Mouse (Mus musculus): ENCODE measurements around the gene Brd1. TPM values are rescaled to one million over a fixed set of nuclear protein-coding genes. Genes with fewer than 3 reads are reported as not detected.

Gene Brd1
- polyA plus RNA-seq, 2 experiments, result 24.9 to 28.2 TPM

DNA sequence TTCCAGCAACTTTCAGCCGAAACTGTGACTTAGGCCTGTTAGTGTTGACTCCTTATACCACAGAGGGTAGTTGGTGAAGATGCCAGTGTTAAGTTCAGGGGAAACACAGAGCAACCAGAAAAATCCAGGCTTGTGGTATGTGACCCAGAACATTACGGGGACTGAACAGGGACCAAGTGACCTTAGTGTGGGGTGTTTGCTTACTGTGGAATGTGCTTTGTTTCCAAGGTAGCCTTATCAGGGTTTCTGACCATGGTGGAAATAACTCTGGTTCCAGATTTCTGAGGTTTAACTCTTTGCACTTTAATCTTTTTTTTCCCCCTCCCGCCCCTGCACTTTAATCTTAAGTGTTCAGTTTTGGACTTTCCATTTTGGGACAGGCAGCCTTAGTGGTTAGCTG, 24.0 kb upstream of the Brd1 start:
- Histone ChIP-seq H3K9ac (ENCODE audit: low read depth, low read length, severe bottlenecking) (no peak overlapping the region), H3K4me3 (replicated peaks; ENCODE audit: low read length) (no peak overlapping the region), H3K9me3 (ENCODE audit: control insufficient read depth, low read length) (no peaks in the 10 kb centered on the region), H3K36me3 (ENCODE audit: control insufficient read depth, insufficient read depth, low read length) (peaks cover 54% of the 10 kb centered on the region), H3K27ac (replicated peaks; ENCODE audit: low read depth, low read length) (no peak overlapping the region), H3K4me2 (replicated peaks; ENCODE audit: low read depth, low read length, severe bottlenecking) (no peak overlapping the region), H3K4me1 (ENCODE audit: control insufficient read depth, insufficient read depth, low read length) (peaks cover 1% of the 10 kb centered on the region; the same call in 1 of the 2 replicates), H3K27me3 (ENCODE audit: control insufficient read depth, insufficient read depth, low read length) (no peaks in the 10 kb centered on the region)
- ATAC-seq (ENCODE audit: low FRiP score, low read depth), result no peak
- 93% methylated on average over 3 of the region's 3 CpGs for WGBS
- TF ChIP-seq POLR2A (IDR thresholded peaks at IDR 0.05; ENCODE audit: borderline replicate concordance, extremely low read depth, insufficient read depth, insufficient read length), result no peak
- DNase-seq (ENCODE audit: low spot score), result no peak

DNA sequence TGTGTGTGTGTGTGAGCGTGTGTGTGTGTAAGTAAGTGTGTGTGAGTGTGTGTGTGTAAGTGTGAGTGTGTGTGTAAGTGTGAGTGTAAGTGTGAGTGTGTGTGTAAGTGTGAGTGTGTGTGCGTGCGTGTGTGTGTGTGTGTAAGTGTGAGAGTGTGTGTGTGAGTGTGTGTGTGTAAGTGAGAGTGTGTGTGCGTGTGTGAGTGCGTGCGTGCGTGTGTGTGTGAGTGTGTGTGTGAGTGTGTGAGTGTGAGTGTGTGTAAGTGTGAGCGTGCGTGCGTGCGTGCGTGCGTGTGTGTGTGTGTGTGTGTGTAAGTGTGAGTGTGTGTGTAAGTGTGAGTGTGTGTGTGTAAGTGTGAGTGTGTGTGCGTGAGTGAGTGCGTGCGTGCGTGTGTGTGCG, 21.7 kb upstream of the Brd1 start:
- Histone ChIP-seq H3K9me3 (ENCODE audit: control insufficient read depth, low read length) (no peaks in the 10 kb centered on the region), H3K4me1 (ENCODE audit: control insufficient read depth, insufficient read depth, low read length) (peaks cover 4% of the 10 kb centered on the region; the same call in 1 of the 2 replicates), H3K27me3 (ENCODE audit: control insufficient read depth, insufficient read depth, low read length) (no peaks in the 10 kb centered on the region), H3K36me3 (ENCODE audit: control insufficient read depth, insufficient read depth, low read length) (peaks cover 41% of the 10 kb centered on the region), H3K9ac (ENCODE audit: low read depth, low read length, severe bottlenecking) (no peak overlapping the region), H3K4me2 (replicated peaks; ENCODE audit: low read depth, low read length, severe bottlenecking) (no peak overlapping the region), H3K4me3 (replicated peaks; ENCODE audit: low read length) (no peak overlapping the region), H3K27ac (replicated peaks; ENCODE audit: low read depth, low read length) (no peak overlapping the region)
- 97% methylated on average over 18 of the region's 18 CpGs for WGBS
- TF ChIP-seq POLR2A (IDR thresholded peaks at IDR 0.05; ENCODE audit: borderline replicate concordance, extremely low read depth, insufficient read depth, insufficient read length), result no peak
- DNase-seq (ENCODE audit: low spot score) (no peak), ATAC-seq (ENCODE audit: low FRiP score, low read depth) (no peak)

DNA sequence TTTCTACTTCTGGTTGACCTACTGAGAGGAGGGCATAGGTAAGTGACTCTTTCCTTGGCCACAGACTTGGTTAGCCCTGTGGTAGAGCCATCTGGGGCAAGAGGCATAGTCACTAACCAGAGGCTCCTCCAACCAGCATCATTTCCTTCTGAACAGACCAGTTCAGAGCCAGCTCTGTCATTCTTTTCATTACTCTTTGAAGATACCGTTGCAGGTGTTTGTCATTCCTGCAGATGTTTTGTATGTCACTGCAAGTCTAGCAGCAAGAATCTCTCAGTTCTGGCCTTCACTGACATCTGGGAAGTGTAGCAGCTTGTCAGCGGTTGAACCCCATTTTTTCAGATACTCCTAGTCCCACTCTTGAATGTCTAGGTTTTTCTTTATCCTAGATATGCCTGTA, 20.9 kb upstream of the Brd1 start:
- DNase-seq (ENCODE audit: low spot score) (no peak), ATAC-seq (ENCODE audit: low FRiP score, low read depth) (no peak)
- Histone ChIP-seq H3K9me3 (ENCODE audit: control insufficient read depth, low read length) (no peaks in the 10 kb centered on the region), H3K4me2 (replicated peaks; ENCODE audit: low read depth, low read length, severe bottlenecking) (no peak overlapping the region), H3K27ac (replicated peaks; ENCODE audit: low read depth, low read length) (no peak overlapping the region), H3K36me3 (ENCODE audit: control insufficient read depth, insufficient read depth, low read length) (peaks cover 33% of the 10 kb centered on the region), H3K4me1 (ENCODE audit: control insufficient read depth, insufficient read depth, low read length) (peaks cover 4% of the 10 kb centered on the region; the same call in 1 of the 2 replicates), H3K27me3 (ENCODE audit: control insufficient read depth, insufficient read depth, low read length) (no peaks in the 10 kb centered on the region), H3K4me3 (replicated peaks; ENCODE audit: low read length) (no peak overlapping the region), H3K9ac (ENCODE audit: low read depth, low read length, severe bottlenecking) (no peak overlapping the region)
- TF ChIP-seq POLR2A (IDR thresholded peaks at IDR 0.05; ENCODE audit: borderline replicate concordance, extremely low read depth, insufficient read depth, insufficient read length), result no peak
- 81% methylated on average over 2 of the region's 2 CpGs for WGBS

DNA sequence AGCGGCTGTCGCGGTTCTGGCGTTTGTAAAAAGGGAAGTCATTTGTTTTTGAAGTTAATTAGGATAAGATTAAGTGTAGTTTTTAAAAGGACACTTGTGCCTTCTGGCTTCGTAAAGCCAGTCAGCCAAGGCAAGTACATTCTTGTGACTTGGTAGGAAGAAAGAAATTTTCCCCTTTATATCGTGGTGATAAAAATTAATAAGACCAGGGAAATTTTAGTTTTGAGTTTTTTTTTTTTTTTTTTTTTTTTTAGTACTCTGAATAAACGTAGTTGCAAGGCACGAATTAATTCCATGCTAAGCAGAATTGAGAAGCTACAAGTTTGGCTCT, 18.3 kb upstream of the Brd1 start:
- peak overlapping the region; percentile 70 for H3K4me2 ChIP-seq (replicated peaks; ENCODE audit: low read depth, low read length, severe bottlenecking)
- no peak for DNase-seq (ENCODE audit: low spot score)
- no peak for ATAC-seq (ENCODE audit: low FRiP score, low read depth)
- peak overlapping the region; percentile 78 for H3K27ac ChIP-seq (replicated peaks; ENCODE audit: low read depth, low read length)
- peaks cover 11% of the 10 kb centered on the region for H3K36me3 ChIP-seq (ENCODE audit: control insufficient read depth, insufficient read depth, low read length)
- H3K4me3 ChIP-seq (replicated peaks; ENCODE audit: low read length), result peak overlapping the region; percentile 83
- no peak for TF ChIP-seq POLR2A (IDR thresholded peaks at IDR 0.05; ENCODE audit: borderline replicate concordance, extremely low read depth, insufficient read depth, insufficient read length)
- H3K27me3 ChIP-seq (ENCODE audit: control insufficient read depth, insufficient read depth, low read length), result no peaks in the 10 kb centered on the region
- no peaks in the 10 kb centered on the region for H3K9me3 ChIP-seq (ENCODE audit: control insufficient read depth, low read length)
- peak overlapping the region; percentile 88 for H3K9ac ChIP-seq (ENCODE audit: low read depth, low read length, severe bottlenecking)
- H3K4me1 ChIP-seq (ENCODE audit: control insufficient read depth, insufficient read depth, low read length), result peaks cover 4% of the 10 kb centered on the region; the same call in 1 of the 2 replicates
- WGBS, result under 1% methylated on average over 8 of the region's 8 CpGs

- WGBS, result 1% methylated on average over 34 of the region's 119 CpGs
- Histone ChIP-seq H3K36me3 (ENCODE audit: control insufficient read depth, insufficient read depth, low read length) (peaks cover 6% of the 10 kb centered on the region), H3K4me2 (replicated peaks; ENCODE audit: low read depth, low read length, severe bottlenecking) (peak within 1 kb of the TSS; percentile 80), H3K9me3 (ENCODE audit: control insufficient read depth, low read length) (no peaks in the 10 kb centered on the region), H3K4me3 (replicated peaks; ENCODE audit: low read length) (peak within 1 kb of the TSS; percentile 83), H3K4me1 (ENCODE audit: control insufficient read depth, insufficient read depth, low read length) (peaks cover 4% of the 10 kb centered on the region; the same call in 1 of the 2 replicates), H3K27ac (replicated peaks; ENCODE audit: low read depth, low read length) (peak within 1 kb of the TSS; percentile 78), H3K27me3 (ENCODE audit: control insufficient read depth, insufficient read depth, low read length) (no peaks in the 10 kb centered on the region), H3K9ac (ENCODE audit: low read depth, low read length, severe bottlenecking) (peak within 1 kb of the TSS; percentile 88)
- no peak; the same call in 1 of the 2 replicates for ATAC-seq (ENCODE audit: low FRiP score, low read depth)
- TF ChIP-seq POLR2A (IDR thresholded peaks at IDR 0.05; ENCODE audit: borderline replicate concordance, extremely low read depth, insufficient read depth, insufficient read length), result no peak
- DNase-seq (ENCODE audit: low spot score), result no peak
These were observed 17.8 kb upstream of the Brd1 start, which contains the start of gene Zbed4 for GRCm38 (mm10) chr15:88751564-88752402. Zbed4 (plus strand) TSS chr15:88751660.

Measured in limb, embryonic 14.5 days (tissue).